Mouse (Mus musculus): ENCODE results near the gene Nlrc5. TPM values are rescaled to one million over a fixed set of nuclear protein-coding genes. Genes with fewer than 3 reads are reported as not detected.
A peak's percentile ranks its signal among the peaks of the same experiment; 100 is the strongest.

The Nlrc5 gene
- polyA plus RNA-seq (2012; rRNA removed): 0.71 and 0.82 TPM in 2 replicates

DNA sequence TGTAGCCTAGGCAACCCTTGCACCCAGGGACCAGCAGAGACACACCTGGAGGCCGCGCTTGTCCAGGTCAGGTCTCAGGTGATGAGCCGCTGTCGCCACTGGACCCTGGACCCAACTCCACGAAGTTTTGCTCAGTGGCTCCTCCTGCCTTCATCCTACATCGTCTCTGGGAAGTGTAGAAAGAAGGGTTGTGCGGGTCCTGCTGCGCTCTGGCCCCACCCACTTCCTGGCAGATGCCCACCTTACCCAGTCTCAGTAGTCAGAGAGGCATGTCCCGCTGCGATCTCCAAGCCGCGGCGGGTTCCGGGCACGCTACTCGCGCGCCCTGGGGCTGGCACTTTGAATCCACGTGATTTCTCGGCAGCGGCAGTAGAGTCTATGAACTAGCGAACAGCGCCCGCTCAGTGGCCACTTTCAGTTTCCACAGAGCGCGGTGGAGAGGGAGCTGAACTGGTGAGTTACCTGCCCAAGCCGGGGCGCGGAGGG lies at the start of gene Nlrc5:
Gene Nlrc5, plus strand, starts transcription at position 376 of the 486 bp plus-strand sequence.
- DNase-seq: peak; percentile 22 to 28
- Histone ChIP-seq H3K4me1 (ENCODE audit: control insufficient read depth, insufficient read depth, low read length) (no peaks in the 10 kb centered on the region), H3K27ac (ENCODE audit: insufficient read depth, low read length) (no peak within 1 kb of the TSS), H3K4me3 (replicated peaks; ENCODE audit: insufficient read depth, low read depth, low read length) (peak within 1 kb of the TSS; percentile 38), H3K27me3 (ENCODE audit: control insufficient read depth, insufficient read depth, low read length) (no peaks in the 10 kb centered on the region; the same call in 1 of the 2 replicates)
- 1% methylated on average over 29 of the region's 29 CpGs for WGBS
- TF ChIP-seq POLR2A (IDR thresholded peaks at IDR 0.05; ENCODE audit: borderline replicate concordance, insufficient read depth, low read length) (no peak), CTCF (IDR thresholded peaks at IDR 0.05; ENCODE audit: borderline replicate concordance, insufficient read depth, low read depth, low read length) (no peak)

DNA sequence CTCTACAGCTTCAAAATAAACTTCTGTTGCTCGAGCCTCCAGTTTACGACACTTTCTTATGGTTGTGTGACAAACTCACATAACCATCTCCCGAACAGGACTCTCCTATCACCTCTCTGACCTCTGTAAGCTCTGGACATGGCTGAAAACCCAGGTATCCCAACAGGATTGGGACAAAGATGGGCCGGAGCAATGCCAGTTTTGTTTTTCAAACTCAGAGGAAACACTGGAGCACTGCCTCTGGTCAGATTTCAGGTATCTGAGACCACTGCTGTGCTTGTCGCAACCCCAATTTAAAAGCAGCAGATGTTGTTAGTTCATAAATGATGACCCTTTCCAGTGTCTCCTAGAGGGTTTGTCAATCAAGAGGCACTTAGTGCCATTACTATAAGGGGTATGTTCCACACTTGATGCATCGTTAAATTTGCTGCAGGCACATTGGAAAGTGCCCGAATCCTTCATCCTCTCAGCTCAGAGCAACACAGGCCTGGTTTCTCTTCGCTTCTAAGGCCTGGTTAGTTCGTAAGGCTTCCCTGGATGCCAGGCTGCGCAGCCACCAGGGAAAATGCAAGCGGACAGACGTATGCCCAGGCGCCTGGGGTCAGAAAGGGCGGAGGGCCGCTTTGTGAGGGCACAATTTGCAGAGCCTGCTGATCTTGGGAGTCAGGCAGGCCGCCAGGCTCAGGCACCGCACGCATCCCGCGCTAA lies 48.5 kb upstream of the Nlrc5 start:
- WGBS: 22% methylated on average over 20 of the region's 20 CpGs
- H3K27me3 ChIP-seq (ENCODE audit: control insufficient read depth, insufficient read depth, low read length): no peaks in the 10 kb centered on the region
- peaks cover 2% of the 10 kb centered on the region; the same call in 1 of the 2 replicates for H3K4me1 ChIP-seq (ENCODE audit: control insufficient read depth, insufficient read depth, low read length)
- H3K4me3 ChIP-seq (replicated peaks; ENCODE audit: insufficient read depth, low read depth, low read length): peak overlapping the region; percentile 70
- H3K27ac ChIP-seq (ENCODE audit: insufficient read depth, low read length): peak overlapping the region; percentile 96
- TF ChIP-seq POLR2A (IDR thresholded peaks at IDR 0.05; ENCODE audit: borderline replicate concordance, insufficient read depth, low read length) (no peak), CTCF (IDR thresholded peaks at IDR 0.05; ENCODE audit: borderline replicate concordance, insufficient read depth, low read depth, low read length) (no peak)
- no peak for DNase-seq

DNA sequence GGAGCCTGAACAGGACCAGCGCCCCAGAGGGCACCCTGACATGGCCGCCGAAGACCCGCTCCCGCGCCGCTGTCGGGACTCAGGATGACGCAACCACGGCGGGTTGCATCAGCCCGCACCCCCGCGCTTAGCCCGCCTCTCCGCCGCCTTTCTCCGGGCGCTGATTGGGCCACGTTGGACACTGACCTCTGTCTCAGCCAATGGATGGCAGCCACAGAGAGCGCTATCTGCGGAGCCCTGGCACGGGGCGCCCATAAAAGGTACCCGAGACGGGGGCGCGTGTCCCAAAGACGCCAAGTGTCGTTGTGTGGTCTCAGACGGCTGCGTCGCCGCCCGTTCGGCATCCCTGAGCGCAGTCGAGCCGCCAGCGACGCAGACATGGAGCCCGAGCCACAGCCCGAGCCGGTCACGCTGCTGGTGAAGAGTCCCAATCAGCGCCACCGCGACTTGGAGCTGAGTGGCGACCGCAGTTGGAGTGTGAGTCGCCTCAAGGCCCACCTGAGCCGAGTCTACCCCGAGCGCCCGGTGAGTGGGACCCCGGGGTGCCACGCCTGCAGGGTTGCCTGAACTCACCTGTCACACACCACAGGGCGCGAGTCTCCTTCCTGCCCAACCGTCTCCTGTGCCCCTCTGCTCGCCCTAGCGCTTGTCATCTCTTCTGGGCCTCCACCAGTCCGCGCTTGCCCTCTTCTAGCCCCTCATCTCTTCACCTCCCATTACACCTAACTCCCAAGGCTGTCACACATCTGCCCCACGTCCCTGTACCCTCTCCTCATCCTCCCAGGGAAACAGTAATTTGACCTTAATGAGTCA lies 47.7 kb upstream of the Nlrc5 start, which contains the start of gene Herpud1:
Gene Herpud1, plus strand, starts transcription at position 225 of the 813 bp plus-strand sequence.
- Histone ChIP-seq H3K4me1 (ENCODE audit: control insufficient read depth, insufficient read depth, low read length) (peaks cover 2% of the 10 kb centered on the region; the same call in 1 of the 2 replicates), H3K4me3 (replicated peaks; ENCODE audit: insufficient read depth, low read depth, low read length) (peak within 1 kb of the TSS; percentile 92), H3K27me3 (ENCODE audit: control insufficient read depth, insufficient read depth, low read length) (no peaks in the 10 kb centered on the region), H3K27ac (ENCODE audit: insufficient read depth, low read length) (peak within 1 kb of the TSS; percentile 96)
- TF ChIP-seq CTCF (IDR thresholded peaks at IDR 0.05; ENCODE audit: borderline replicate concordance, insufficient read depth, low read depth, low read length) (no peak), POLR2A (IDR thresholded peaks at IDR 0.05; ENCODE audit: borderline replicate concordance, insufficient read depth, low read length) (peak; percentile 96)
- DNase-seq: peak; percentile 99
- under 1% methylated on average over 65 of the region's 65 CpGs for WGBS

DNA sequence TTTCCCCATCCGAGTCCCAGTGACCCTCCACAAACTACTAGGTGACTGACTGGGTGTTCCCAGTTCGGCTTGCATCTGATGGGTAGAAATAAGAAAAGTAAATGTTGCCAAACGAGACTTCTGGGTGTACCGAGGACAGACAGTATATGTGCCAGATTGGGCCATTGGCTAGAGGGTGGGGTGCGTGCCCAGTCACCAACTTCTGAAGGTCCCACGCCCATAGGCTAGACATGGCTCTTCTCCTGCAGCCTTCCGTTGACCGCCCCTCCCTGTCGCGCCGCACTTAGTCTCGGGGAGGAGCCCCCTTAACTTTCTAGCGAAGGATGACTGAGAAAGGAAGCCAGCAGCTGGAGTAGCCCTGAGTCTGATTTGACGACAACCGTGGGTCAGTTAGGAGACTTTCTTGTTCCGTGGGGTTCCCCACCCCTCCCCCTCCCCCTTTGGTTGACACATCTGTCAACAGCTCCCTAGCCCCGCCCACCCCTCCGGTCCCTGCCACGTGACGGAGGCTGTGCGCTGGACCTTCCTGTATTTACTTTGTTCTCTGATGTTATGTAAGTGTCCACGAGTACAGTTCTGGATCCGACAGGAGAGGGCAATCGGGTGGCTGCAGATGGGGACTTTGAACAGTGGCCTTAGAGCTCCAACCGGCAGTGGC lies 47.0 kb upstream of the Nlrc5 start:
- WGBS: under 1% methylated on average over 25 of the region's 25 CpGs
- peaks cover 2% of the 10 kb centered on the region; the same call in 1 of the 2 replicates for H3K4me1 ChIP-seq (ENCODE audit: control insufficient read depth, insufficient read depth, low read length)
- peak; percentile 76 to 82 for DNase-seq
- TF ChIP-seq CTCF (IDR thresholded peaks at IDR 0.05; ENCODE audit: borderline replicate concordance, insufficient read depth, low read depth, low read length) (no peak), POLR2A (IDR thresholded peaks at IDR 0.05; ENCODE audit: borderline replicate concordance, insufficient read depth, low read length) (no peak)
- H3K27ac ChIP-seq (ENCODE audit: insufficient read depth, low read length): peak overlapping the region; percentile 85
- peak overlapping the region; percentile 92 for H3K4me3 ChIP-seq (replicated peaks; ENCODE audit: insufficient read depth, low read depth, low read length)
- no peaks in the 10 kb centered on the region for H3K27me3 ChIP-seq (ENCODE audit: control insufficient read depth, insufficient read depth, low read length)

DNA sequence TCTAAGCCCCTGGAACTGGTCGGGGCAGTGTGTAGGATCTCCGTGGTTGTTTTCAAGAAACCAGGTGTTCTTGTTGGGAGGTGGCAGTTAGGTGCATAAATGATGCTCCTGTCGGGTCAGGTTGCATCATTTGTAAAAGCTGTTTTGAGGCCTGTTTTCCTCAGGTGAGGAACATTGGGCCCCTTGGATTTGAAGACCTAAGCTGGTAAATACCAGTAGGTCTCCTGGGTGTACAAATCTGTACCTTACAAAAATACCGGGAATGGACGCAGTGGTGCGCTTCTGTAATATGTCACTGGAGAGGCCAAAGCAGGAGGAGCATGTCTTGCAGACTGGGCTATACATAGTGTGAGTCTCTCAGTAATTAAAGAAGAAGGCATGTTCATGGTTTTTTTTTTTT lies 46.4 kb upstream of the Nlrc5 start:
- Histone ChIP-seq H3K27me3 (ENCODE audit: control insufficient read depth, insufficient read depth, low read length) (no peaks in the 10 kb centered on the region), H3K27ac (ENCODE audit: insufficient read depth, low read length) (peak overlapping the region; percentile 57; the same call in 1 of the 2 replicates), H3K4me1 (ENCODE audit: control insufficient read depth, insufficient read depth, low read length) (peaks cover 2% of the 10 kb centered on the region; the same call in 1 of the 2 replicates), H3K4me3 (replicated peaks; ENCODE audit: insufficient read depth, low read depth, low read length) (peak overlapping the region; percentile 92)
- DNase-seq: no peak
- WGBS: 2% methylated on average over 6 of the region's 6 CpGs
- TF ChIP-seq POLR2A (IDR thresholded peaks at IDR 0.05; ENCODE audit: borderline replicate concordance, insufficient read depth, low read length): no peak
- no peak for TF ChIP-seq CTCF (IDR thresholded peaks at IDR 0.05; ENCODE audit: borderline replicate concordance, insufficient read depth, low read depth, low read length)

DNA sequence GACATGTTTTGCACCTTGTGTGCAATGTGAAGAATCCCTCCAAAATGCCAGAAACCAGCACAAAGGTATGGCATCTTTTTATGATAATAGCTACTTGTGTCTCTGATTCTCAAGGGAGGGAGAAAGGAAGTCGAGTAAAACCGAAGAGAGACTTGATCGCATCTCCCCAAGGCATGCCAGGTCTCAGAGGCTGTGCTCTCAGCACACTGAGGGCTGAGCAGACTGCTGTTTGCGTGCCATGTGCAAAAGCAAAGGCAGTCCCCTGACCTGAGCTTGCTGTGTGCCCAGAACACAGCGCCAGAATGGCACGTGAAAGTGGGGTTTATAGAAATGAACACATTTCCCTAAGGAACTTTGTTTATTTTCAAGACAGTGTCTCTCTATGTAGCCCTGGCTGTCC lies 44.6 kb upstream of the Nlrc5 start:
- Histone ChIP-seq H3K4me1 (ENCODE audit: control insufficient read depth, insufficient read depth, low read length) (peaks cover 2% of the 10 kb centered on the region; the same call in 1 of the 2 replicates), H3K27me3 (ENCODE audit: control insufficient read depth, insufficient read depth, low read length) (no peaks in the 10 kb centered on the region), H3K4me3 (replicated peaks; ENCODE audit: insufficient read depth, low read depth, low read length) (no peak overlapping the region), H3K27ac (ENCODE audit: insufficient read depth, low read length) (no peak overlapping the region)
- DNase-seq: no peak
- 73% methylated on average over 6 of the region's 6 CpGs for WGBS
- TF ChIP-seq POLR2A (IDR thresholded peaks at IDR 0.05; ENCODE audit: borderline replicate concordance, insufficient read depth, low read length) (no peak), CTCF (IDR thresholded peaks at IDR 0.05; ENCODE audit: borderline replicate concordance, insufficient read depth, low read depth, low read length) (no peak)

DNA sequence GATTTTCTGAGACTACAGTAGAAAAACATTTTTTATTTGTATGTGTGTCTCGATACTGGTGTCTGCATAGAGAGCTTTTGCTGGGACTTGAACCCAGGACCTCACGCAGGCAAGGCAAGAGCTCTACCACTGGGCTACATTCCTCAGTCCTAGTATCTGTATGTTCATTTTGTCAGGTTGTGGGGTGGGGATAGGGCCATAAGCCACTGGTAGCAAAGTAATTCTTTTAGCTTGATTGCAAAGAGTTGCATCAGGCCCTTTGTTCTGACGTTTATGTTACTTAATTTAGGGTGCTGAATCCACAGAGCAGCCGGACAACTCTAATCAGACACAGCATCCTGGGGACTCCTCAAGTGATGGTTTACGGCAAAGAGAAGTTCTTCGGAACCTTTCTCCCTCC lies 43.7 kb upstream of the Nlrc5 start:
- peaks cover 2% of the 10 kb centered on the region; the same call in 1 of the 2 replicates for H3K4me1 ChIP-seq (ENCODE audit: control insufficient read depth, insufficient read depth, low read length)
- WGBS: 96% methylated on average over 6 of the region's 6 CpGs
- H3K27me3 ChIP-seq (ENCODE audit: control insufficient read depth, insufficient read depth, low read length): no peaks in the 10 kb centered on the region
- H3K4me3 ChIP-seq (replicated peaks; ENCODE audit: insufficient read depth, low read depth, low read length): no peak overlapping the region
- H3K27ac ChIP-seq (ENCODE audit: insufficient read depth, low read length): no peak overlapping the region
- no peak for DNase-seq
- no peak for TF ChIP-seq POLR2A (IDR thresholded peaks at IDR 0.05; ENCODE audit: borderline replicate concordance, insufficient read depth, low read length)
- no peak for TF ChIP-seq CTCF (IDR thresholded peaks at IDR 0.05; ENCODE audit: borderline replicate concordance, insufficient read depth, low read depth, low read length)

Data from cerebellum, adult 2 months (tissue).